Mouse (Mus musculus): ENCODE measurements at regions not wholly inside any gene's neighbourhood (a gene's known extent, or its start where the extent isn't known, plus 50 kb on each side); places are given as distances from the start of the nearest gene placed in this dataset.

DNA sequence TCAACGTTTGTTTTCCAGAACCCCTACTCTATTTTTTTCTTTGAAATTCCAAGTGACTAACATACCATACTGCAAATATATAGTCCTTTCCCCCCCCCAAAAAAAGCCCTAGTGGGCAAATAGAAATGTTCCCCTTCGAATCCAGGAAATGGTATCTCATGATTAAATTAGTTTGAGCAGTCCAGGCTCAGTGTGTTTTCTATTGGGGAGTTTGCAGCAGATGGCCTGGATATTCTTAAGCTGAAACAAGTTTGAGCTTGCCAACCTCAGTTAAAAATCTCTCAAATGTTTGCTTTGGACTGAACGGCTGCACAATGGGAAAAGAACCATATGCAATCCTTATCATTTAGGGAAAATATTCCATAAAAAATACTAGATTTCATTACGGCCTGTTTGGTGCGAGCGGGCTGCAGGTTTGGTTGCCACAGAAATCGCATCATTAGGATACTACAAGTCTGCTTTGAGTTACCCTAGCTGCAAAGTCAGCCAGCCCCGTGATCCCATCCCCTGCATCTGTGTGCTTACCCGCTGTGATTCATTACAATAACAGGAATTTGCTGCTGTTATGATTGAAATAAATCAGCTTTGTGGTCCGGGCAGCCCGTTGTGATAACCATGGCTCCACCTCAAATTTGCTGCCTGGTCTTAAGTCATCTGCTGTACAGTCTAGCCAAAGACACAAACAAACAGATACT lies 227.2 kb upstream of the Zfp637 start:
- no peak for DNase-seq (ENCODE audit: low read depth, low spot score)

DNA sequence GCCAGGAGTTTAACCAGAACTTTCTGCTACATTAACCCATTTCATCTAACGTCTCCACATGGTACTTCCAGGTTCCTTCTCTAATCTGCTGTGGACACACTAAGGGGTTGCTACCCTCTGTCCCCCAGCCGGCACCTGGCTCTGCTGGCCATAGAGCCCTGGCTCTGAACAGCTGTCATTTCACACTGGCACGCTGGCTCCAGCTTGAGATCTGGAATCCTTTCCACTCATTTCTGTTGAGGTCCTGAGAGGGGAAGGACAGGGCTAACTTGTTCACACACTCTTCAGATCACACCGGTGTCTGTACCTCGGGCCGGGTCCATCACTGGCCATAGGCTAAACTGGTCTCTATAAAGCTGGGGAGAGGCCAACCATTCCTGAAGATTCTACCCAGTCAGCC lies 226.6 kb upstream of the Zfp637 start:
- no peak for DNase-seq (ENCODE audit: low read depth, low spot score)

DNA sequence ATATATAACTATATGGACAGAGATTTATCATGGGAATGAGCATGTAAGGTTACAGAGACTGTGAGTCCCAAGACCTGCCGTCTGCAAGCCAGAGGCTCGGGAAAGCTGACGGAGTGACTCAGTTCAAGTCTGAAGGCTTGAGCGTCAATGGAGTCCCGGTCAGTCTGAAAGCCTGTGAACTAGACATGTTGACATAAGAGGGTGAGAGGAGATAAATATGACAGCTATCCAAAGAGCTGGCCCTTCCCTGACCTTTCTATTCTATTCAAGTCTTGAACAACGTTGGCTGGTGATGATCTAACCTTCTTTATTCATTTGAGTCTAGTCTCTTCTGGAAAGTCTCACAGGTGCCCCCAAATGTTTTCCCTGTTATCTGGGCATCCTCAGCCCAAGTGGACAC lies 223.8 kb upstream of the Zfp637 start:
- no peak for DNase-seq (ENCODE audit: low read depth, low spot score)

DNA sequence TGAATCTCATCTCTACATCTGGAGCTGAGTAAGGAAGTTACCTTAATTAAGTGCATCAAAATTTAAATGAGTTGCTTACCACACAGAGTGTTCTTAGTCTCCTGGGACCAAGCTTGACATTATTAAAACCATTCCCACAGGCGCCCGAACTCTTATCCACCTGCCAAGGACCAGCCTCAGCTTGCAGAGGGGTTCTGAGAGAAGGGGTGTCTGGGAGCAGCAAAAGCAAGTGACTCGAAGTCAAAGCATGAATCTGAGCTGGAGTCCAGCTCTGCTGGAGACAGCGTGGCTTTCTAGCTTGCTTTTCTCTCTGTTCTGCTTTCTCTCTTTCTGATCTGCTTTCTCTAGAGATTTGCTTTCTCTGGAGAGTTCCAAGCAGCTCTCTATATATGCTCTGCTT lies 223.0 kb upstream of the Zfp637 start:
- no peak for DNase-seq (ENCODE audit: low read depth, low spot score)

DNA sequence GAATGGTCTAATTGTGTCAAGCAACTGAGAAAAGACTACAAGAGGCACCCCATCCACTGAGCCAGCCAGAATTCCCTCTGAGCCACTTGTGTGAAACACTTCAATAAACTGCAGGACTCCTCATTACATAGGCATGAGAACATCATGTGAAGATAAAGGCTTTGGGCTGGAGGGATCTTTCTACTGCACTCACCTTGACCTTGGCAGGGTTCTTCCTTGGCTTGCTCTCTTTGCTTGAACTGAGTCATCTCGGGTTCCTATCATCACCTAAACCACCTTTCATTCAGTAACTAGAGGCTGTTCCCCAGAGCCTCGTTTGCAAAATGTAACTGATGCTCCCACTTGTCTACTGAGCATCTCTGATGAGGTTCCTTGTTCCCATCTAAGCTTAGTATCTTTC lies 221.4 kb upstream of the Zfp637 start:
- DNase-seq (ENCODE audit: low read depth, low spot score) = no peak

DNA sequence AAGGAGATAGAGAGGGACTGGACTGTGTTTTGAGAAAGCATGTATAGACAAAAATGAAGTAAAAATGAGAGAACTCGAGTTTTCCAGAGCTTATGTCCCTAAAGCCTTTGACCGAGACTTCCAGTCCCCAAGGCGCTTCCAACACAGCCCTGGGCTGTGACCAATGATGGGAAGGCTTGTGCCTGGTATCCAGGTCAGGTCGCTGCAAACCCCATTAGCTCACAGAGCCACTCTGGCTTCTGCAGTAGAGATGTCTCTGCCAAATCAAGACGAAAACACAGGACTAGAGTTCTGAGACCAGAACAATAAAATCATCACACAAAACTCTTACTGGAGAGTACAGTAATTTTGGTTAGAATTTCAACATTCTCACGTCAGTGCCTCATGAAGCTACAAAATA lies 218.5 kb upstream of the Zfp637 start:
- no peak for DNase-seq (ENCODE audit: low read depth, low spot score)

DNA sequence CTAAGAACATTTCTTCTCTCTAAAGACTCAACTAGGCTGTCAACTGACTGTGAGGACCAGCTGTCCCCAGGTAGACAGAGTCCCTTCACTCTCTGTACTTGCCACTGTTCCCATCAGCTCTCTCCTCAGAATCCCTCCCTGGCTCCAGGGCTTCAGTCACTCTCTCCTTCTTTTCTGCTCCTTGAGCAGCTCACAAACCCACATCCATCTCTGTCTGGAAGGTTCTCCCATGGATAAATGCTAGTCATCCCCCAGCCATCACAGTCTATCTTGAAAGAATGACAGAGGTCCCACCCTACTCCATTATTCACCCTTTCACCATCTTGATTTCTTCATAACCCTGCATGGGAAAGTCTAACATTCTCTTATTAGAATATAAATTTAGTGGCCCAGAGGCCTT lies 218.0 kb upstream of the Zfp637 start:
- DNase-seq (ENCODE audit: low read depth, low spot score) = no peak

DNA sequence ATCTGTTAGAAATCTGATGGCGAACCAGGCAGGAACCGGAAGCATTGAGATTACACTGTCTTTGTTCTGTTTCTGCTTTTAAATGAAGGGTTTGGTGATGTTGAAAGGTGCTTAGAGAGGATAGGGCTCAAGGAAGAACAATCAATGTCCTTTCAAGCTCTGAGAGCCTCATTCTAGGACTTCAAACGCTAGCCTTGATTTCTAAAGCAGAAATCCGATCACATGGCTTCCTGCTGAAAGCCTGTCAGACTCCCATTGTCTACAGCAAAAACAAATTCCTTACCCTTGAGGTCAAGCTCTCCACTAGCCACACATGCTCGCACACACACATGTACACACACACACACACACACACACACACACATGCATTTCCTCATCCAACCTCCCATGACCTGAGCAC lies 215.3 kb upstream of the Zfp637 start:
- no peak for DNase-seq (ENCODE audit: low read depth, low spot score)

DNA sequence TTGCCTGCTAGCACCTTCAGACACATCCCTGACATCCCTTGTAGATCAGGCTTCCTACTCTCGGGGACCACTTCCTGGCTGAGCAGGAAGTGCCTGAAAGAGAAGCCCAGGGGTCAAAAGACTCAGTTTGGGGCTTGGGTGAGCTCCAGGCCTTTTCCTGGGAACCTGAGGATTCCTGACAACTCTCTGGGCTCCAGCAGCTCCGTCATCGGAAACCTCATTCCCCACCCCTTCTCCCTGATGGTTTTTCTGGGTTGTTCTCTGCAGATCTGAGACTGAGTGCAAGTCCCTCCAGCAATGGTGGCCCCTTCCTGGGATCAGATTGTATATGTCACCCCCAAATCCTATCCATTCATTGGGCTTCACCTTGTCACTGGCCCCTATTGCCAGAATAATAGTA lies 213.5 kb upstream of the Zfp637 start:
- no peak for DNase-seq (ENCODE audit: low read depth, low spot score)

DNA sequence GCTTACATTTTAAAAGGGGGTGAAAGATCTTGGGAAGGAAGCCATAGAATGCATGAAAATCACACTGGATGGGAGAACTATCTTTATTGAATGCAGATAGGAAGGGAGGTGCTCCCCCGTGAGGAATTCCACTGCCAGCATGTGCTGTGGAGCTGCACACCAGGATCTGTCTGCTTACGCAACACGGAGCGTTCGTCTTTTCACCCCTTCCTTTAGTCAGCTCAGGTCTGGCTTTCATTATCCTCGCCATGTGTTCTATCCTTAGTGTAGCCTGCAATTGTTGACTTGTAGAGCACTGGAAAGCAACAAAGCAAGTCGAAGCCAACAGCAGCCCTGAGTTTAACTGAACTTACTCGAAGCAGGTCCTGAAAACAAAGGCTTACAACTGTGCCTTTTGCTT lies 194.4 kb upstream of the Zfp637 start:
- no peak for DNase-seq (ENCODE audit: low read depth, low spot score)

DNA sequence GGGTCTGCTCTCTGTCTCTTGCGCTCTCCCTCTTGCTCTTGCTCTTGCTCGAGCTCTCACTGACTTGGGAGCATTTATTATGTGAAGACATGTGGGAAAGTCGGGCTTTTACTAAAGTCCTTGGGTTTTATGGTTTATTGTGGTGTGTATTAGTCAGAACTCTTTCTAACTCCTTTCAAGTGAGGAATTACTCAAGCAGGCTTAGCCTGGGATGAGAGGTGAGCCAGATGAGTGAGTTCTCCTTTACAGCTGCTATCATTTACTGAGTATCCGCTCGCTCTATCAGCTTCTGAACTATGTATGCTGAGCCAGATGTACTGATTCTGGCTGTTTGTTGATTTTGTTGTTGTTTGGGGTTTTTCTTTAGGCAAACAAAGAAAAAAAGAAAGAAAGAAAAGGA lies 190.4 kb upstream of the Zfp637 start:
- DNase-seq (ENCODE audit: low read depth, low spot score) = no peak

DNA sequence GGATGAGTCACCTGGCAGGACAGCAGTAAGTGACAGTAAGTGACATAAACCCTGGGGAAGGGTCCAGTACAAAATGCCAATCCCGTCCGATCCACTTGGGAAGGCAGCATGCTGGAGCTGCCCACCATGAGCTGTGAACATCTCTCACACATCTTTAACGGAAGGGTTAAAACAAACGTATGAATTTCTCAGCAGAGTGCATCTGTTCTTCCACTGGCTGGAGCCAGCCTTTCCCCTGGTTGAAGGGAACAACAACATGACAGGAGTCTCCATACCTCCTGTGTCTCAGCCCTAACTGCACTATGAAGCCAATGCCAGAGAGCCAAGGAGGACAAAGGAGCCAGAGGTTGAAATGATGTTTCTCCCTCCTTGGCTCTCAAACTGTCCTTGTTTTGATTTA lies 189.4 kb upstream of the Zfp637 start:
- DNase-seq (ENCODE audit: low read depth, low spot score) = no peak

DNA sequence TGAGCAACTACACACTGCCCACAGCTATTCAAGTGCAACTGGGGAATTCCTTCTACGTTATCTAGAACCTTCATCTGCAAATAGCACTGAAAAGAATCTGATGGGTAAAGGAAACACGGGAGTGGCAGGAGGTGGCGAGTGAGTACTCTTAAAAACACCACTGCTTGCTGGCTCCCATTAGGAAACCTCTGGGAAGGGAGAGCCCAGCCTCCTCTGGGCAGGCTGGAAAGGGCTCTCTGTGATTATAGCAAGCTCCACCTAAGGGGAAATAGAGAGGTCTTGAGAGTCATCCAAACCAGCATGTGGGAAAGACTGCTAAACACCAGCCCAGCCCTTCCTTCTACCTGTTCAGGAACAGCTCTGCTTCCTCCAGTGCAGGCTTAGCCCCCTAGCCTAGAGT lies 189.0 kb upstream of the Zfp637 start:
- no peak for DNase-seq (ENCODE audit: low read depth, low spot score)

DNA sequence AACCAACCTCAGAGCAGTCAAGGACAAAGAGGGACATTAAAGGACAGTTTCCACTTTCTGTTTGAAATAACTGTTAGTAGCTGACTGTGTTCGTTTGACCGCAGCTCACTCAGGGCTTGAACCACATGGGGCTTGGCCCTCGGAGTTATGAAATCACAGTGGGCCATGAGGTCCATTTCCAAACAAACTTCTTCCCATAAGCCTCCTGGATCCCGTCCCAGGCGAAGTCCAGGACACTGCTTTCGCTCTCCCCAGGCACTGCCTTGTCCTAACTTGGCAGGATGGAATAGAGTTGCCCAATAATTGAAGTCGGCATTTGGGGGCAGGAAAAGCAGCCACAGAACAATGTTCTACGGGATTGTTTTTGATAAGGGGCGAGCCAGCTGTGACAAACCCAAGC lies 188.1 kb upstream of the Zfp637 start:
- no peak for DNase-seq (ENCODE audit: low read depth, low spot score)

DNA sequence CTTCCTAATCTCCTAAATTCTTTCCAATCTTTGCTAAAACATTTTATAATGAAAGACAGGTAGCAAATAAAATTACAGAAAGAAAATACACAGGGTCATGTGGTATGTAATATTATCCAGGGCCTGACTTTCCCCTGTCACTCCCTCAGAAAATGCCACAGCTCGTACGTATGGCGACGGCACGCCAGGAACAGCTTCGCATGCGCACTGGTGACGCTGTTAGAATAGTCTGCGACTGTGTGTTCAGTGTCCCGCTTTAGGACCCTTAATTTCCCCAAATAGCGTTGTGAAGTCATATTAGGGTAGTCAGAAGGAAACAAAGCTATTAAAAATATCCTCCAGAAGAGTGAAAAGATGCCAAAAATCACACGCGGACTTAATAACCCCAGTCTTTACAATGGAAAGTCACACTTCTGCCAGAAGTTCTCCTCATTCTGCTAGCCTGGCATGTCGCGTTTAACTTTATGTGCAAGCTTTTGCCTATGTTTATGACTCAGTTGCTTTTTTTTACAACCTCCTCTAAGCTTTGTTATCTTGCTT lies 187.0 kb upstream of the Zfp637 start:
- DNase-seq (ENCODE audit: low read depth, low spot score) = no peak

DNA sequence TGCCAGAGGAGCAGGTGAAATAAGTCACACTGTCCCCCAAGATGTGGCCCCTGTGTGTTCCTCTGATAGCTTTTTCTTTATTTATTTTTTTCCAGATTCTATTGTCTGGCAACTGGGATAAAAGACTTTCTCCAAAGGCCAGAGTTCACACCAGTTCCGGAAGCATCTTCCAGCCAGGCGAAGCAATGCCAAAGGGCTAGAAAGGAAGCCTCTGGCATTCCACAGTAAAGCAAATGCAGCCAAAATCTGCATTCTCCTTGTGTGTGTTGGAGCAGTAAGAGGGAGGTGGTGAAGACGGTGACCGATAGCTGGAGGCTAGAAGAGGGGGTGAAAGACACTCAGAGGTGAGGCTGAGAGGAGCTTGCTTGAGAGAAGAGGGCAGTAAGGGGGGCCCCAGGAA lies 185.0 kb upstream of the Zfp637 start:
- no peak for DNase-seq (ENCODE audit: low read depth, low spot score)

DNA sequence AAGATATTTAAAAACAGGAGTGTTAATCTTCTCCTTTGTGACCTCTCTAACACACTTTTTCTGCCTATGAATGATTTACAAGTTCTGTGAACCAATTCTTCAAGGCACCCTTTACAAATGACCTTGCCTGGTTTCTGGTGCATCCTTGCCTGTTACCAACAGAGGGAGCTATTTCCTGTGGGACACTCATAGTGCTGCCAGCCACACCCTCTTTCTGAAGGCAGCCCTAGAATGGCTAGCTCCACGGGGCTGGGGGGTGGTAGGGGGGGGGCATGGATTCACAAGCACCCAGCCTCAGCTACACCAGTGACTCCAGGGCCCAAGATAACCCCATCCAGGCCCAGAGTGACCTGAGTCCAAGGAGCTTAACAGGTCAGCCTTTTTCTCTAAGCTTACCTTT lies 180.4 kb upstream of the Zfp637 start:
- peak; percentile 55 for DNase-seq (ENCODE audit: low read depth, low spot score)

DNA sequence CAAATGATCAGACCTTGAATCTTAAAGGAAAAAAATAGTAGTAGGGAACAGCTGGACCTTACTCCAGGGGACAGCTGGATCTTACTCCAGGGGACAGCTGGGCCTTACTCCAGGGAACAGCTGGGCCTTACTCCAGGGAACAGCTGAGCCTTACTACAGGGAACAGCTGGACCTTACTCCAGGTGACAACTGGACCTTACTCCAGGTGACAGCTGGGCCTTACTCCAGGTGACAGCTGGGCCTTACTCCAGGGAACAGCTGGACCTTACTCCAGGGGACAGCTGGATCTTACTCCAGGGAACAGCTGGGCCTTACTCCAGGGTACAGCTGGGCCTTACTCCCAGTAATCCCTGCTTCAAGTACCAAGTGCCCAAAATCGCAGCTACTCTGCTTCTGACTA lies 178.3 kb upstream of the Zfp637 start:
- no peak for DNase-seq (ENCODE audit: low read depth, low spot score)

DNA sequence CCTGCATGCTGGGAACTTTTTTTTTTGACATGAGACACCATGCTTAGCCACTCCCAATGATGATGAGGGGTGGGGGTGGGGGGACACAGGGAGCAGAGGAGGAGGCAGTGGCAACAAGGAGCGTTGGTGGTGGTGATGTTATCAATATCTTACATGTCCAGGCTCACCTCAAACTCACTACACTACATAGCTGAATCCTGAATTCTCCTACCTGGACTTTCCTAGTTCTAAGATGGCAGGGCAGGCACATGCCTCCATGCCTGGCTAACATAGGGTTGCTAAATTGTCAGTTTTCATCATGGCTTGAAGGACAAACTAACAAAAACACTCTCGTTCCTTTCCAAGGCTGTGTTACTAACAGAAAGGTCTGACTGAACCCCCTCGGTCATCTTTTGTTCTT lies 170.6 kb upstream of the Zfp637 start:
- no peak for DNase-seq (ENCODE audit: low read depth, low spot score)

DNA sequence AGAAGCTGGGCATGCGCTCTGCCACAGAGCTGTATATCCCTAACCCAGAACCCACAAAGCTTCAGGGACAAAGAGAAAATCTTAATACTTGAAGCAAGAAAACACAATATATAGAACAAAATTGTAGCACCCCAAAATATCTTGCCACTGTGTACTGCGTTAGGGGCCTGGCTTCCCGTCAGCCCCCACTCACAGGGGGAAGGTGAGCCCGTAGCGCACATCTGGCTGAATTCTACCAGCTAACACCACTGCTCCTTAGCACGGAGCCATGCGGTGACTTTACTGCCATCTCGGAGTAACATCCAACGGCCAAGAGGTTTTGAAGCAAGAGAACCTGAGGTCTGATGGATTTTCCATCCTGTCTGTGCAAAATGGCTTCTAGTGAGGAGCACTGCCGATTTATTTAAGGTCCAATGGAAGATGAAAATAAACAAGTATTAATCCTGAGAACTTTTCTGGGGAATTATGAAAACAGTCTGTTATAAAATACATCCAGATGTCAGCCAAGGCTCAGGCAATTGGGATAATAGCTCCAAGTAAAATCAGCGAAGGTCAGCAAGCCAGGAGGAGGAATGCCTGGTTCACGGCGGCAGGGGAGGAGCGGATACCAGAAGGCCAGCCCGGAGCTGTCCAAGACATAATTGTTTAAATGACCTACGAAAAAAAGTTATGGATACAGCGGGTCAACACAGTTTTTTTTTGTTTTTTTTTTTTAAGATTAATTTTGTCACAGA lies 170.0 kb upstream of the Zfp637 start:
- DNase-seq (ENCODE audit: low read depth, low spot score) = no peak

DNA sequence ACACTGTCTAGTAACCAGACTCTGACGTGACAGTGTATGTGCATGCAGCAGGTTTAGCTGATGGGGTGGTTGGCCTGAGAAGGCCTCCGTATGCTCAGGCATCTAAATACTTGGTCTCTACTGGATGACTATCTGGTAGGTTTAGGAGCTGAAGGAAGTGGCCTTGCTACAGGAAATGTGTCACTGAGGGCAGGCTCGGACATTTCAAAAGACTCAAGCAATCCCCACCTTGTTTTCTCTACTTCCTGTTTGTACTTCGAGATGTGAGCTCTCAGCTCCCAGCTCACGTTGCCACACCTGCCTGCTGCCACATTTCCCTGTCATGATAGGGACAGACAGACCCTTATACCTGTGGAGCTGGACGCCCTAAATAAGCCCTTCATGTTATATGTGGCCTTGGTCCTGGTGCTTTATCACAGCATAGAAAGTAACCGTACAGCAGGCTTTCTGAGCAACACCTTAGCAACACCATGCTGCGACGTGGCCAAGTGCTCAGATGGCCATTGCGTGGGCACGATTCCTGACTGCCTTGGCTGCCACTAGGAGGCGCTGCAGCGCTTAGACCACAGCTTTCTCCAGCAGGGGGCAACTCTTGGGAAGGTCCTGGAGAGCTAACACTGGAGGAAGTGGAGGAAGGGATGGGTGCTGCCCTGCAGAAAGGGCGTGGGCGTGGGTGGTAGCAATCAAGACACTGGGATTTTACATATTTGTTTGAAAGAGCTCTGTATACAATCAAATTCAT lies 165.8 kb upstream of the Zfp637 start:
- DNase-seq (ENCODE audit: low read depth, low spot score) = peak; percentile 71

DNA sequence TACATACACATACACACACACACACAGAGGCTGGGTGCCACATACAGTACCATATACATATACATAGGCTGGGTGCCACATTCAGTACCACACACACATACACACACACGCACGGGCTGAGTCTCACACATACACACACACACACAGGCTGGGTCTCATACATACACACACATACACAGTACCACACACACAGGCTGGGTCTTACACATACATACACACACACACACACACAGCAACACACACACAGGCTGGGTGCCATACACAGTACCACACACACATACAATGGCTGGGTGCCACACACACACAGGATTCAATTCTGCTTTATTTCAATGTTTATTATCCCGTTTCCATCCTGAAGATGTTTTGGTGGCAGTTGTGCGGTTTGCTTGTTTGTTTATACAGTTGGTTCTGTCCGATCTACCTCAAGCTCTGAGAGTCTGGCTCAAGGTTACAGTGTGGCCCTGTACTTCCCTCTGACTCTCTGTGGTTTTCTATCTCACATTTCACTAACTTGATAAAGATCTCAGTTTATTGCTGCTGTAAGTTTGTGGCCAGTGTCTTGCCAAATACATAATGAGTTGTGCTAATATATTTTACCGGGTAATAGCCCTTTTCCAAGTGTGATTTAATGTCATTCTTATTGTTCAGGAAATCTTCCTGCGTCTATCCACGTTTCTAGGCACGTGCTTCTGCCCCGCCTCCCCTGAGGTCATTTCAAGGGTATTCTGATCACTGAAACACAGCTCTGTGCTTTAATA lies 164.7 kb upstream of the Zfp637 start:
- no peak for DNase-seq (ENCODE audit: low read depth, low spot score)

Measured in A20 (cell line).